Mouse (Mus musculus): ENCODE measurements around the gene Nalcn.
"Not testable (repeated sequence)": the region's sequence is repeated elsewhere in the genome, so short reads cannot be mapped to it uniquely, and the experiment has no call there.

The Nalcn gene

DNA sequence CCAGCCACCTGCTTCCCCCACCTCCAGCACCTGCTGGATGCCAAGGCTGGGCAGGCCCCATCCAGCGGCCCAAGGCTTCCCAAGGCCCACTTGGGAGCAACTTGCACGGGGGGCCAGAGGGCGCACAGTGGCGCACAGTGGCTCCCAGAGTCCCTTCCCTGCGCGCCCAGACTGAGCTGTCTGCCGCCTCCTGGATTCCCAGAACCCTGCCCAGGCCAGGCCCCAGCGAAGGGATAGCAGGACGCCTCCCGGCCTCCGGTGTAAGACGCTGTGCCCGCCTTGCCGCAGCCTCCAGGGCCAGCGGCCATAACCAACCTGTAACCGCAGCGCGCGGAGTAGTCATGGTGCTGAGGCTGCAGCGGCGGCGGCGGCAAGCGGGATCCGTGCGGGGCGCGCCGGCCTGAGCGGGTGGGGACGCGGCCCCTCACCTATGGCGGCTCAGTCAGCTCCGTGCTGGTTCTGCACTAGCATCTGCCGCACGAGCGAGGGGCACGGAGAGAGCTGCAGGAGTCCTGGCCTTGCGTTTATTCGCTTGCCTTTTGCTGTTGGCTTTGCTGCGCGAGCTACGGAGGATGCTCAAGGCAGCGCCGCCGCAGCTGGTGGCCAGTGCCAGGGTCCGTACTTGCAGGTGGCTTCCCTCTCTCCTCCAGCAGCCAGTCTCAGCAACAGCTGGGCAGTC lies at the start of gene Nalcn:
Gene Nalcn, minus strand, starts transcription at position 644 of the 679 bp plus-strand sequence.
- peak; percentile 31 to 59 for DNase-seq (ENCODE audit: low spot score in 2 of 2)

GRCm38 (mm10) chr14:123671076-123671475 lies 44.1 kb upstream of the Nalcn start:
- DNase-seq (ENCODE audit: low spot score in 2 of 2), result not testable (repeated sequence)

GRCm38 (mm10) chr14:123664451-123664850 lies 37.5 kb upstream of the Nalcn start:
- DNase-seq (ENCODE audit: low spot score in 2 of 2), result no peak

DNA sequence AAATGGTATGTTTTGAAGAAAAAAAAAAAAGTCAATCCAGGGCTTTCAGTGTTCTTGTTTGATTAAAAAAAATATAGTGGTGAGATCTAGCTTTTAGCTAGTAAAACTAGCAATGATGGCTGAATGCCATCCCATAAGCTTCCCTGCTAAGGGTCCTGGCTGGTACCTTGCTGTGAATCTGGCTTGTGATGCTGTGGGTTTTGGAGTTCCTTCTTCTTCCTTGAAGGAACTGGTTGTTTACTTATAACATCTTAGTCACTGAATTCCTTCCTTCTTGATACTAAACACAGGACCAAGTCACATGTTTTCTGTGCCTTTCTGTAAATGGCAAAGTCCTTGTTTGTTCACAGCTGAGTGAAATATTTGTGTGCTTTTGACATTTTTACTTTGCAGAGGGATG lies 36.3 kb upstream of the Nalcn start:
- DNase-seq (ENCODE audit: low spot score in 2 of 2), result no peak

- DNase-seq (ENCODE audit: low spot score in 2 of 2), result no peak
Observed at GRCm38 (mm10) chr14:123662386-123662785, 35.4 kb upstream of the Nalcn start.

- DNase-seq (ENCODE audit: low spot score in 2 of 2), result peak; percentile 29 to 56
Observed at GRCm38 (mm10) chr14:123661091-123661491, 34.1 kb upstream of the Nalcn start.

GRCm38 (mm10) chr14:123659921-123660385 lies 33.0 kb upstream of the Nalcn start, which contains the start of gene Itgbl1:
Gene Itgbl1 (plus strand): TSS chr14:123659971.
- DNase-seq (ENCODE audit: low spot score in 2 of 2), result peak in 1 of 2 experiments; percentile 15

DNA sequence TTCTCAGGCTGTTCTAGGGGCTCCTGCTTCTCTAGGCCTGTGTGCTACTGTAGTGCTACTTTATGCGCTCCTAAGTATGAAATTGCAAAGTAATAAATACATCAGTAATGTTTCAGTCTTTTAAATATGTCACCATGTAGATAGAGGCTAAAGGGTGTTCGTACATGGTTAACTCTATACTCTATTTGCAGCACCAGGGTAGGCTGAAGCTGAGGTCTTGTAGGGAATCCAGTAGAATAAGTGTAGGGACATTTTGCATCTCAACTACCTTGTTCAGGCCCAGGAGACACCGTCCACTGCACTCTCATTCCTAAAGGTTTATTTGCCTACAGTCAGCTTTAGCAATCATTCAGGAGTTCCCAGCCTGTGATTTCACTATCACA lies 227 bp upstream of the Nalcn start:
- no peak for DNase-seq (ENCODE audit: low spot score in 2 of 2)

- no peak for DNase-seq (ENCODE audit: low spot score in 2 of 2)
Observed at GRCm38 (mm10) chr14:123622969-123623368, 4.0 kb downstream of the Nalcn start.

DNA sequence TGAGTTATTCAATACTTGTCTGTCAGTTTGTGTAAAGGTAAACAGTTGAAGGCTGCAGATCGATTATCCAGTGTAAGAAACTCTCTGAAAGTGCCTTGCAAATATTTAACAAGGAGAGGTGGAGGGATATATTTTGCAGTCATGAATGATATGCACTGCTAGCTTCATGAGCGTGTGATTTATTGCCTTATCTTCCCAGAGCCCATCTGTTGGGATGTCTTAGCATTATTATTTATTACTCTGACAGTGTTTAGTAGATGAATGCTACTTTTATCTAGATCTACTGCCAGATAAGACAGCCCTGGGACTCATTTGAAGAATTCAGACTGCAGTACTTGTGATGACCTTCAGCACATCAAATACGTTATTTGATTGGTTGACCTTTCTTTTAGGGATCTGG lies 31.7 kb downstream of the Nalcn start:
- no peak for DNase-seq (ENCODE audit: low spot score in 2 of 2)

DNA sequence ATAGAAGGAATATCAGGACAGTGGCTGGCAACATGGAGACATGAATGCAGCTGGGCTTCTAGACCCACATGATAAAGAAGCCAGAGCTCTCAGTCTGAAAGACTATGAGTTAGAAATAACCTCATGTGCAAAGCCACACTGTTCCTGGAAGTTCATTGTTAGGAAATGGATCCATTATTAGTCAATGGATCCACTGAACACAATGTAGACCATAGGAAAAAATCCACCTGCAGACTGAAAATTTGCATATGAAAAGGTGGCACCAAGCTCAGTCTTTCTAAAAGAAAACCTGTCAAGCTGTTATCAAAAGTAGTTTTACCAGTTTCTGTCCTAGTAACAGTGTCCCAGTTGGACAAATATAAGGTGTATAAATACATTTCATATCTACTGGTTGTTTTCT lies 39.5 kb downstream of the Nalcn start:
- DNase-seq (ENCODE audit: low spot score in 2 of 2), result no peak

GRCm38 (mm10) chr14:123582433-123582832 lies 44.5 kb downstream of the Nalcn start:
- DNase-seq (ENCODE audit: low spot score in 2 of 2), result no peak

GRCm38 (mm10) chr14:123575356-123575755 lies 51.6 kb downstream of the Nalcn start:
- no peak for DNase-seq (ENCODE audit: low spot score in 2 of 2)

- no peak for DNase-seq (ENCODE audit: low spot score in 2 of 2)
Observed at GRCm38 (mm10) chr14:123574936-123575335, 52.0 kb downstream of the Nalcn start.

- no peak for DNase-seq (ENCODE audit: low spot score in 2 of 2)
Observed at GRCm38 (mm10) chr14:123566599-123566998, 60.3 kb downstream of the Nalcn start.

GRCm38 (mm10) chr14:123555533-123555932 lies 71.4 kb downstream of the Nalcn start:
- DNase-seq (ENCODE audit: low spot score in 2 of 2), result no peak

- DNase-seq (ENCODE audit: low spot score in 2 of 2), result no peak
Observed at GRCm38 (mm10) chr14:123554936-123555335, 72.0 kb downstream of the Nalcn start.

DNA sequence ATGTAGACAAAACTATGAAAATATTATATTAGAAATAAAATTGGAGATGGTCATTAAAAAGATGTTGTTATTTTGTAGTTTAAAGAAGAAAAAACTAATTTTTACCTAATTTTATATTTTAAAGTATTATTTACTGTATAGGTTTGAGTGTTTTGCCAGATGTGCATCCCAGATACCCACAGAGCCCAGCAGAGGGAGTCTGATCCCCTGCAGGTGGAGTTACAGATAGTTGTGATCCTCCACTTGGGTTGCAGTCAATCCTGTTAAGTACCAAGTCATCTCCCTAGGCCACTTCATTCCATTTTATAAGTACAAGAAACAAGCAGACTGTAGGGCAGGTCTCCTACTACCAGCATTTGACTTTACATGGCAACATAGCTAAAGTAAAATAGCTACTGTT lies 84.6 kb downstream of the Nalcn start:
- DNase-seq (ENCODE audit: low spot score in 2 of 2), result no peak

GRCm38 (mm10) chr14:123535636-123536035 lies 91.3 kb downstream of the Nalcn start:
- no peak for DNase-seq (ENCODE audit: low spot score in 2 of 2)

GRCm38 (mm10) chr14:123533000-123533399 lies 93.9 kb downstream of the Nalcn start:
- no peak for DNase-seq (ENCODE audit: low spot score in 2 of 2)

DNA sequence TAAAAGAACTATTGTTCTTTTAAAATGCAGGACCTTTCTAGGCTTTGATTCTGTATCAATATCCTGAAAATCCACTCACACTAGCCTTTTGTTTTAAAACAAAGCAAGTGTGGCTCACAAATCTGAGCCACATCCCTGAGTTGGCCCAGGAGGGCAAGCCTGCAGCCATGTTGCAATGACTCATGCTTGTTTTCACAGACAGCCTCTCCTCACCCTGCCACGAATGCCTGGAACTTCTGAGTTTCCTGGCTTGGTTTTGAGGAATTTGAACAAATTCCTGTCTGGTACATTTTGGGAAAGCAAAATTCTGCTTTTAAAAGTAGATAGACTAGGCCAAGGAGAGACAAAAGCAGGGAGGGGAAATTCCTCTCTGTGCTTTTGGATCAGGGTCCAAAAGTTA lies 95.7 kb downstream of the Nalcn start:
- no peak for DNase-seq (ENCODE audit: low spot score in 2 of 2)

DNA sequence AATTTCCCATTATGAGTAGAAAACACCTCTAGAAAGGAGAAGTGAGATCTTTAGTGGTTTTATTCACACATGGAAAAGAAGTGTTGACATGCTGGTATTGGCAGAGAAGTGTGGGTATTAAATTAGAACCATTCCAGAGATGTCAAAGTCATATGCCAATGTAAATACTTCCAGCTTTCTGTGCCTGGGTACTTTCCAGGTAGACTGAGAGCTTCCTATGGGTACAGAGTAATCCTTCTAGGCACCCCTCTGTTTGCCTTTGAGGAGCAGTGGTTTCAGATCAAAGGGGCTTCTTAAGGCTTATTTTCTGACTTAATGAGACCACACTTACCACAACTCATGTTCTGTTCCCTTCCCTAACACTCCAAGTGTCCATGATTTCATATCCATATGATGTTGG lies 97.8 kb downstream of the Nalcn start:
- DNase-seq (ENCODE audit: low spot score in 2 of 2), result no peak

DNA sequence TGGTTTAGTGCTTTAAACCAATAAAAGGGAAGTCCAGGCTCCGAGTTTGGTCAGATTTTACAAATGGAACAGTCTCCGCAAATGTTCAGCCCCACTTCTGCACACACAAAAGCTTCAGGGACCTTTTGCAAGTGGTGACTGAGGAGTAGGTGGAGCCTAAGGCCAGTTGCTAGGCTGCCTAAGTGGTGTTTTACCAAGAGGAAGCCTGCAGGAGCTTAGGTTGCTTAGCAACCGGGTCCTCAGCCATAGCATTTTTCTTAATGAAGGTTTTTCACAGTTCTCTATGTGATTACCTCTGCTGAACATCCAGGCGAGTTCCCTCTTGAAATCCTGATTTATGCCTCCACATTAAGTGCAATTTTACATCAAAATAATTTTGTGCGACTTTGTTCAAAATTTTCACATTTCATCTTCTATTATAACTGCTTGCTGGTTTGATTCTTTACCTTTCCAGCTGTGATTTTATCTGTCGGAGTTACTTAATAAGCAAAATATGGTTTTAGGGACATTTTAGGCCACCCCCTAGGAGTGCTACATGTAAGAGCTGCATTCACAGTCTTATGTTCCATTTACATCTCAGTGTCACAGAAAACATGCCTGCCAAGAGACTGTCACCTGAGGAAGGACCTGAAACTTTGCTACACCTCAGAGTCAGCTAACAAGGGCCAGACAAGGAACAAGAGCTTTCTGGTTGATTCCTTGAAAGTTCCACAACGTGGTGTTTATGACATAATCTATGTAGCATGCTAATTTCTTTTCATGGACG lies 113.4 kb downstream of the Nalcn start:
- peak in 1 of 2 experiments; percentile 17 for DNase-seq (ENCODE audit: low spot score in 2 of 2)
